Mouse (Mus musculus): ENCODE measurements around the gene Krt9. TPM values are rescaled to one million over a fixed set of nuclear protein-coding genes. Genes with fewer than 3 reads are reported as not detected.

Gene Krt9
- polyA plus RNA-seq, 2 experiments = not detected

GRCm38 (mm10) chr11:100207498-100207897 is 14.5 kb upstream of the Krt9 start, which contains the start of gene Krt14:
Gene Krt14, minus strand, starts transcription at chr11:100207548.
- no peak for TF ChIP-seq EP300 (IDR thresholded peaks at IDR 0.05; ENCODE audit: low read depth)
- no peak within 1 kb of the TSS for H3K4me2 ChIP-seq (ENCODE audit: low read depth)
- H3K27ac ChIP-seq = no peak within 1 kb of the TSS
- no peaks in the 10 kb centered on the region for H3K4me1 ChIP-seq (replicated peaks; ENCODE audit: control insufficient read depth in 2 of 2, insufficient read depth in 2 of 2, low read length in 1 of 2)
- no peak within 1 kb of the TSS for H3K4me3 ChIP-seq (ENCODE audit: insufficient read depth in 1 of 2, low read depth in 2 of 2, low read length in 2 of 2)
- no peaks in the 10 kb centered on the region for H3K9me3 ChIP-seq (ENCODE audit: control insufficient read depth, low read length)
- H3K27me3 ChIP-seq (ENCODE audit: control insufficient read depth, insufficient read depth, low read length) = no peaks in the 10 kb centered on the region
- no peaks in the 10 kb centered on the region for H3K36me3 ChIP-seq (replicated peaks; ENCODE audit: control insufficient read depth, insufficient read depth, low read depth)
- 76% methylated on average over 8 of the region's 8 CpGs for WGBS (ENCODE audit: insufficient replicate concordance)
- DNase-seq (ENCODE audit: low read depth in 3 of 3, low spot score in 3 of 3) (no peak), ATAC-seq (ENCODE audit: insufficient read depth) (no peak)
- H3K9ac ChIP-seq (replicated peaks) = no peak within 1 kb of the TSS

- Histone ChIP-seq H3K9me3 (ENCODE audit: control insufficient read depth, low read length) (no peaks in the 10 kb centered on the region), H3K4me1 (replicated peaks; ENCODE audit: control insufficient read depth in 2 of 2, insufficient read depth in 2 of 2, low read length in 1 of 2) (no peaks in the 10 kb centered on the region), H3K27me3 (ENCODE audit: control insufficient read depth, insufficient read depth, low read length) (no peaks in the 10 kb centered on the region), H3K36me3 (replicated peaks; ENCODE audit: control insufficient read depth, insufficient read depth, low read depth) (no peaks in the 10 kb centered on the region), H3K27ac (no peak overlapping the region), H3K4me3 (ENCODE audit: insufficient read depth in 1 of 2, low read depth in 2 of 2, low read length in 2 of 2) (no peak overlapping the region), H3K4me2 (ENCODE audit: low read depth) (no peak overlapping the region), H3K9ac (replicated peaks) (no peak overlapping the region)
- no peak for TF ChIP-seq CTCF (IDR thresholded peaks at IDR 0.05; ENCODE audit: low read depth)
- no peak for TF ChIP-seq EP300 (IDR thresholded peaks at IDR 0.05; ENCODE audit: low read depth)
- 11% methylated on average over 6 of the region's 6 CpGs for WGBS (ENCODE audit: insufficient replicate concordance)
- no peak for ATAC-seq (ENCODE audit: insufficient read depth)
- peak in 1 of 3 experiments; percentile 19 for DNase-seq (ENCODE audit: low read depth in 3 of 3, low spot score in 3 of 3)
Measured at GRCm38 (mm10) chr11:100203448-100203847, 10.4 kb upstream of the Krt9 start.

- no peak overlapping the region for H3K27ac ChIP-seq
- H3K9ac ChIP-seq (replicated peaks) = no peak overlapping the region
- no peak overlapping the region for H3K4me3 ChIP-seq (ENCODE audit: insufficient read depth in 1 of 2, low read depth in 2 of 2, low read length in 2 of 2)
- DNase-seq (ENCODE audit: low read depth in 3 of 3, low spot score in 3 of 3) (no peak), ATAC-seq (ENCODE audit: insufficient read depth) (no peak)
- WGBS (ENCODE audit: insufficient replicate concordance) = 45% methylated on average over 4 of the region's 4 CpGs
- H3K36me3 ChIP-seq (replicated peaks; ENCODE audit: control insufficient read depth, insufficient read depth, low read depth) = no peaks in the 10 kb centered on the region
- H3K4me1 ChIP-seq (replicated peaks; ENCODE audit: control insufficient read depth in 2 of 2, insufficient read depth in 2 of 2, low read length in 1 of 2) = no peaks in the 10 kb centered on the region
- H3K9me3 ChIP-seq (ENCODE audit: control insufficient read depth, low read length) = no peaks in the 10 kb centered on the region
- no peak overlapping the region for H3K4me2 ChIP-seq (ENCODE audit: low read depth)
- H3K27me3 ChIP-seq (ENCODE audit: control insufficient read depth, insufficient read depth, low read length) = no peaks in the 10 kb centered on the region
- no peak for TF ChIP-seq CTCF (IDR thresholded peaks at IDR 0.05; ENCODE audit: low read depth)
- no peak for TF ChIP-seq EP300 (IDR thresholded peaks at IDR 0.05; ENCODE audit: low read depth)
Measured at GRCm38 (mm10) chr11:100202906-100203305, 9.9 kb upstream of the Krt9 start.

- 35% methylated on average over 8 of the region's 8 CpGs for WGBS (ENCODE audit: insufficient replicate concordance)
- Histone ChIP-seq H3K27me3 (ENCODE audit: control insufficient read depth, insufficient read depth, low read length) (no peaks in the 10 kb centered on the region), H3K4me1 (replicated peaks; ENCODE audit: control insufficient read depth in 2 of 2, insufficient read depth in 2 of 2, low read length in 1 of 2) (no peaks in the 10 kb centered on the region), H3K36me3 (replicated peaks; ENCODE audit: control insufficient read depth, insufficient read depth, low read depth) (no peaks in the 10 kb centered on the region), H3K9ac (replicated peaks) (no peak overlapping the region), H3K27ac (no peak overlapping the region), H3K4me2 (ENCODE audit: low read depth) (no peak overlapping the region), H3K9me3 (ENCODE audit: control insufficient read depth, low read length) (no peaks in the 10 kb centered on the region), H3K4me3 (ENCODE audit: insufficient read depth in 1 of 2, low read depth in 2 of 2, low read length in 2 of 2) (no peak overlapping the region)
- DNase-seq (ENCODE audit: low read depth in 3 of 3, low spot score in 3 of 3) = no peak
- TF ChIP-seq EP300 (IDR thresholded peaks at IDR 0.05; ENCODE audit: low read depth) (no peak), CTCF (IDR thresholded peaks at IDR 0.05; ENCODE audit: low read depth) (peak; percentile 37; the same call in 1 of the 2 replicates)
- no peak for ATAC-seq (ENCODE audit: insufficient read depth)
Measured at GRCm38 (mm10) chr11:100200104-100200820, 7.2 kb upstream of the Krt9 start.

- ATAC-seq (ENCODE audit: insufficient read depth) = no peak
- Histone ChIP-seq H3K9ac (replicated peaks) (no peak overlapping the region), H3K27me3 (ENCODE audit: control insufficient read depth, insufficient read depth, low read length) (no peaks in the 10 kb centered on the region), H3K36me3 (replicated peaks; ENCODE audit: control insufficient read depth, insufficient read depth, low read depth) (no peaks in the 10 kb centered on the region), H3K4me1 (replicated peaks; ENCODE audit: control insufficient read depth in 2 of 2, insufficient read depth in 2 of 2, low read length in 1 of 2) (no peaks in the 10 kb centered on the region), H3K9me3 (ENCODE audit: control insufficient read depth, low read length) (no peaks in the 10 kb centered on the region), H3K4me2 (ENCODE audit: low read depth) (no peak overlapping the region), H3K4me3 (ENCODE audit: insufficient read depth in 1 of 2, low read depth in 2 of 2, low read length in 2 of 2) (no peak overlapping the region), H3K27ac (no peak overlapping the region)
- DNase-seq (ENCODE audit: low read depth in 3 of 3, low spot score in 3 of 3) = no peak
- 44% methylated on average over 4 of the region's 4 CpGs for WGBS (ENCODE audit: insufficient replicate concordance)
- TF ChIP-seq CTCF (IDR thresholded peaks at IDR 0.05; ENCODE audit: low read depth) (no peak), EP300 (IDR thresholded peaks at IDR 0.05; ENCODE audit: low read depth) (no peak)
Measured at GRCm38 (mm10) chr11:100198666-100199065, 5.6 kb upstream of the Krt9 start.
